Mouse (Mus musculus) natural killer cell, adult 2 months (primary cell): ENCODE results near the gene Col6a2.

ENCODE experiments used
- DNase-seq, 2 experiments: peaks; one replicate each; pipeline ENCODE4 v3.0.0; 2022; ENCODE audit warnings: low spot score in 2 of 2

Col6a2 gene

GRCm38 (mm10) chr10:76622928-76623680, at the start of gene Col6a2:
Col6a2 (minus strand) TSS chr10:76623630.
- peak in 1 of 2 experiments; percentile 10 for DNase-seq

GRCm38 (mm10) chr10:76671939-76672338, 48.5 kb upstream of the Col6a2 start:
- no peak for DNase-seq

- no peak for DNase-seq
Measured at GRCm38 (mm10) chr10:76668947-76669284, 45.5 kb upstream of the Col6a2 start.

- DNase-seq, result no peak
Measured at GRCm38 (mm10) chr10:76668261-76668946, 45.0 kb upstream of the Col6a2 start.

- no peak for DNase-seq
Measured at GRCm38 (mm10) chr10:76667197-76667805, 43.9 kb upstream of the Col6a2 start.

- DNase-seq, result no peak
Measured at GRCm38 (mm10) chr10:76665551-76665950, 42.1 kb upstream of the Col6a2 start.

- DNase-seq, result no peak
Measured at GRCm38 (mm10) chr10:76664156-76665115, 41.0 kb upstream of the Col6a2 start.

GRCm38 (mm10) chr10:76653345-76654336, 30.2 kb upstream of the Col6a2 start:
- DNase-seq, result no peak

GRCm38 (mm10) chr10:76650662-76651342, 27.4 kb upstream of the Col6a2 start:
- DNase-seq, result no peak

GRCm38 (mm10) chr10:76648738-76649137, 25.3 kb upstream of the Col6a2 start:
- no peak for DNase-seq

GRCm38 (mm10) chr10:76647390-76647789, 24.0 kb upstream of the Col6a2 start:
- DNase-seq, result no peak

GRCm38 (mm10) chr10:76645686-76646085, 22.3 kb upstream of the Col6a2 start:
- DNase-seq, result no peak

- DNase-seq, result no peak
Measured at GRCm38 (mm10) chr10:76645066-76645465, 21.6 kb upstream of the Col6a2 start.

- DNase-seq, result no peak
Measured at GRCm38 (mm10) chr10:76643999-76644398, 20.6 kb upstream of the Col6a2 start.

- DNase-seq, result no peak
Measured at GRCm38 (mm10) chr10:76643446-76643845, 20.0 kb upstream of the Col6a2 start.

GRCm38 (mm10) chr10:76642628-76643434, 19.4 kb upstream of the Col6a2 start:
- no peak for DNase-seq

- DNase-seq, result no peak
Measured at GRCm38 (mm10) chr10:76641894-76642627, 18.6 kb upstream of the Col6a2 start.

GRCm38 (mm10) chr10:76639952-76640351, 16.5 kb upstream of the Col6a2 start:
- no peak for DNase-seq
